Mouse (Mus musculus): Measurements from ENCODE around the gene Fxyd2.

DNA sequence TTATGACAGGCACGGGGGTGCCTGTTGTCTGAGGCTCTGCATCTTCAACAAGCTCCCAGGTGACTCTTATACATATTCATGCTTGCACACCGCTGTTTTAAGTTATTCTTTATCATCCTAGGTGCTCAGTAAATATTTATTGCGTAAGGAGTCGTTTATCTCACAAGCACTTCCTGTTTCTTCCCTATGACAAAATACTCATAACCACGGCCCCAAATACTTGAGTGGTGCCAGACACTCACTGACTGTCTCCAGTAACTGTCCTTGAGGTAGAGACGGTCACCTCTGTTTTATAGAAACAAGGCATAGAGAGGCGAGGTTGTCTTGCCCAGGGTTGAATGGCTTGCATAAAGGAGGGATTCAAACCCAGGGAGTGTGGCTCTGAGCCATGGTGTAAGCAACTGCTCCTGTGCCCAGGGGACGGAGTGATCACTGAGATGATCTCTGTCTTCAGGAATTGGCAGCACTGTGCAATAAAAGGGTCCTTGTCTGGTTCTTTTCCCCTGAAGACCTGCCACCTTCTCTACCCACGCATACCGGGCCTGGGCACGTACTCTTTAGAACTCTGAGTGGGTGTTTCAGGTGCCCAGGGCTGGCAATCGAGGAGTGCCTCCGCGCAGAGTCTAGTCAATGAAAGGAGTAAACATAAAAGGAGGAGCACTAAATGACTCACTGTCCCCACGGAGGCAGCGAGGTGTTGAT, 40.8 kb downstream of the Fxyd2 start:
- TF ChIP-seq POLR2A (IDR thresholded peaks at IDR 0.05; ENCODE audit: borderline replicate concordance, insufficient read depth, low read length) (no peak), CTCF (IDR thresholded peaks at IDR 0.05; ENCODE audit: borderline replicate concordance, insufficient read depth, low read depth, low read length) (no peak)
